Mouse (Mus musculus): ENCODE results near the gene Smoc1.

- TF ChIP-seq CTCF (IDR thresholded peaks at IDR 0.05; ENCODE audit: borderline replicate concordance, control insufficient read depth, extremely low read depth, insufficient read depth, low read length, poor library complexity) (no peak), POLR2A (IDR thresholded peaks at IDR 0.05; ENCODE audit: control insufficient read depth, extremely low read depth, insufficient read depth, low read length, poor library complexity) (no peak)
Observed at GRCm38 (mm10) chr12:81227767-81228460, 201.3 kb downstream of the Smoc1 start.

Data from thymus, adult 2 months (tissue).